Mouse (Mus musculus): ENCODE data around the gene Tcte2. TPM values are rescaled to one million over a fixed set of nuclear protein-coding genes. Genes with fewer than 3 reads are reported as not detected.

Tcte2 gene
- polyA plus RNA-seq (2015; fragmentation: Nextera tagmentation; extraction: Ambion mirVana): 14.4 and 14.5 TPM in 2 replicates

DNA sequence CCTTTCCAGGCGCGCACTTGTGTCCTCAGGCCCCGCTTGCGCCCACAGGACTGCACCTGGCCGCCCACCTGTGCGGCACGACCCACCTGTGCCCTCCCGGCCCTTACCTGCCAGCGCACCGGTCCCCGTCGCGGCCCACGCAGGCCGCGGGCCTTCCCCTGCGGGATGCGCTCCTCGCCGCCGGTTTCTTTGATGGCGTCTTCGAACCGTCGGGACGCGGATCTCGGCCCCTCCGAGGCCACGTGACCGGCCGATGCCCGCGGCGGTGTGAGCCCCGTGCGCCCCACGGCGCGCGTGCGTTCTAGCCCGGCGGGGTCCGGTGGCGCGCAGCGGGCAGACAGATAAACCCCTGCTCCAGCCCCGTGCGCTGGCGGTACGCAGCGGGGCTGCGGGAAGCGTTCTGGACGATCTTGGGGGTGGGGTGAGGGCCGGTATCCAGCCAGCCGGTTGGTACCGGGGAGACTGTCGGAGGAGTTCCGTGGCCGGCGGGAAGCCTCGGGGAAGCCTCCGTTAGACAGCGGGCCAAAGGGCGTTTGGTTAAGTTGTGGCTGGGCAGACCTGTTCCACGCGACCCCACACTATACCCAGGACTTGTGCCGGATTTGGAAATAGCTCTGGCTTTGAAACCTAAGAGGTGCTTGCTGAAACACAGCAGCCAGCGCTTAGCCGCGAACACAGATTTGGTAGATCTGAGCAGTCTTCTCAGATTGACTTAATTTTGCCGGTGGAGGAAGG lies at the start of gene Tcte2:
Gene Tcte2, minus strand, starts transcription at position 647 of the 735 bp plus-strand sequence.

DNA sequence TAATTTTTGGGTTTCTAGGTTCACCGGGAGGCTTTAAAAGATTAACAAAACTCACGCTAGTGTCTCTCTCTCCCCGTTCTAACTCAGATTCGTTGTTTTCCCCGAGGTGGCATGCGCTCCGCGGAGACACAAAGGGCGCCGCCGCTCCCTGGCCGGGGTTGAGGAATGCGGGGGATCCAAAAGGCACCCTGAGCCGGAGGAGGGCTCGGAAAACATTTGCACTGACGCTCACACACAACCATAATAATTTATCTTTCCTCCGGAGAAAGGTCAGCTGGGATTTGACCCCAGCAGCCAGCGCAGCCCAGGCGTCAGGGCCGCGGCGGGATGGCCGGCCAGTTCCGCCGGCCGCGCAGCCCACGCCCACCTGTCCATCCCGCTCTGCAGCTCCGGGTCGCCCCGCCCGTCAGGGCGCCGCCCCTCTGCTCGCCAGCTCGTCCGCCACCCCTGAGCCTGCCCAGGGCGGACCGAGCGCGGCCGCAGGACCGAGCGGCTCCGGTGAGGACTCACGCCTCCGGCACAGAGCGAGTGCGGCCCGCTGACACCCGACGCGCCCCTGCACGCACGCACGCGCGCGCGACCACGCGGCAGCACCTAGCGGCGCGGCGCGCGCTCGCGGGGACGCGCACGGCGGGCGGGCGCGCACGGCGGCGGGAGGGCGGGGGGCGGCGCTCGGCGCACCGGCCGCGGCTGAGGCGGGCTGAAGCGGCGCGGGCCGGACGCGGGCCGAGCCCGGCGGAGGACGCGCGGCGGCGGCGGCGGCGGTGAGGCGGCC lies 1.6 kb downstream of the Tcte2 start, which contains the start of gene Afdn:
Gene Afdn, plus strand, starts transcription at position 687 of the 775 bp plus-strand sequence.

Other genes starting within 250 kb of the Tcte2 start
- 111 and 118 TPM in 2 replicates for gene Afdn, start 1.3 kb downstream of the Tcte2 start, polyA plus RNA-seq (2015; fragmentation: Nextera tagmentation; extraction: Ambion mirVana)
- gene Gm7168, start 186.5 kb upstream of the Tcte2 start, polyA plus RNA-seq (2015; fragmentation: Nextera tagmentation; extraction: Ambion mirVana): not detected in 2 replicates
- not detected in 2 replicates for gene Gm7356, start 241.9 kb upstream of the Tcte2 start, polyA plus RNA-seq (2015; fragmentation: Nextera tagmentation; extraction: Ambion mirVana)